Mouse (Mus musculus): ENCODE results near the gene Igf2bp3. TPM values are rescaled to one million over a fixed set of nuclear protein-coding genes. Genes with fewer than 3 reads are reported as not detected.

The Igf2bp3 gene
- polyA plus RNA-seq, 1 experiment from 2014 or later, result 16.3 TPM

- H3K4me1 ChIP-seq (replicated peaks), result peaks cover 32% of the 10 kb centered on the region
- no peaks in the 10 kb centered on the region for H3K27me3 ChIP-seq
- H3K9ac ChIP-seq, result no peak overlapping the region
- 59% methylated on average over 9 of the region's 9 CpGs for WGBS (ENCODE audit: insufficient replicate concordance)
- H3K27ac ChIP-seq (replicated peaks), result peak overlapping the region; percentile 49
- peak overlapping the region; percentile 10; the same call in 1 of the 2 replicates for H3K4me2 ChIP-seq
- ATAC-seq (ENCODE audit: insufficient read depth), result peak; percentile 72
- no peak overlapping the region for H3K4me3 ChIP-seq (replicated peaks)
- no peaks in the 10 kb centered on the region for H3K36me3 ChIP-seq (replicated peaks)
- H3K9me3 ChIP-seq (replicated peaks), result no peaks in the 10 kb centered on the region
These were observed 64.2 kb downstream of the Igf2bp3 start for GRCm38 (mm10) chr6:49150349-49151229.

DNA sequence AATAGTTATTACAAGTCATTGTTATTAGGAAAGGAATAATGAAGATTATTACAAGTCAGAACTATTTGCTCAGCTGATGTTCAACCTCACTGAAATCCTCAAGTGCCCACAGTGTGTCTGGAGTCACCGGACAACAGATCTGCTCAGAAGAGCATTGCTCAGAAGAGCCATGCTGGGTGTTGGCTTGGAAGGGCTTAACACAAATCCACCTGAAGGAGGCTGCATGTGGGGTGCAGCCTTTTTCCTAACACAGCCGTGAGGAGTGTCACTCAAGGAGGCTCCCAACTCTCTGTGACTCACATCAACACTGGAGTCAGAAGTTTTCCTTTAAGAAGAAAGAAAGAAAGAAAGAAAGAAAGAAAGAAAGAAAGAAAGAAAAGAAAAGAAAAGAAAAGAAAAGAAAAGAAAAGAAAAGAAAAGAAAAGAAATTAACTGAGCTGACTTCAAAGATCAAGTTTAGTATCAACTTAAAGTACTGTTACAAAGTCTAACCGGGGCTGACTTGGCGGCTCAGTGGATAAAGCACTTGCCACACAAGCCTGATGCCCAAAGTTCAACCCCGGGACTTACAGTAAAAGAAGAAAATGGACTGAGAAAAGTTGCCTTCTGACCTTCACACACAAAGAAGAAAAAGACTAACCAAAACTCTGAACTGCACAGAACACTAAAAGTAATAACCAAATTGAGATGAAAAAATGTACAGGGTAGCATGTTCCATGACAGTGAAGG is 65.4 kb downstream of the Igf2bp3 start:
- H3K4me3 ChIP-seq (replicated peaks), result no peak overlapping the region
- WGBS (ENCODE audit: insufficient replicate concordance), result 61% methylated on average over 5 of the region's 5 CpGs
- no peak overlapping the region for H3K9ac ChIP-seq
- no peaks in the 10 kb centered on the region for H3K36me3 ChIP-seq (replicated peaks)
- H3K4me1 ChIP-seq (replicated peaks), result peaks cover 38% of the 10 kb centered on the region
- no peak overlapping the region; the same call in 1 of the 2 replicates for H3K4me2 ChIP-seq
- H3K27me3 ChIP-seq, result no peaks in the 10 kb centered on the region
- H3K27ac ChIP-seq (replicated peaks), result no peak overlapping the region; the same call in 1 of the 2 replicates
- no peaks in the 10 kb centered on the region for H3K9me3 ChIP-seq (replicated peaks)
- no peak for ATAC-seq (ENCODE audit: insufficient read depth)

DNA sequence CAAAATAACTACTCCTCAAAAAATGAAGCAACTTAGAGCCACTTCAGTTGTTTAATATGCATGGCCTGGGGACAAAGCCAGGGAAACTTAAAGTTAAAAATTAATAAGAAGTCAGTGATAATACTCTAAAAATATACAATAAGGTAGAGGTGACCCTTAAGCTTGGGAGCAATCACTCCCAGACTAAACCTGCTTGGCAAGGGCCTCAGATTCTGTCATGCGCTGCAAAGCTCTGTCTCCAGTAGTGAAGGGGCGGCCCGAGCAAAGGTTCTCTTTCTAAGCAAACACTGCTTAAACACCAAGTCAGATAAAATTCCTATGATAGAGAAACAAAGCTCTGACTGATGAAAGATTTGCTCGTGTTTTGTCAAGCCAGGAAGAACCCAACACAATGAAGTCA is 66.0 kb downstream of the Igf2bp3 start:
- no peak overlapping the region for H3K4me2 ChIP-seq
- H3K9ac ChIP-seq, result no peak overlapping the region
- 66% methylated on average over 4 of the region's 4 CpGs for WGBS (ENCODE audit: insufficient replicate concordance)
- no peak overlapping the region for H3K27ac ChIP-seq (replicated peaks)
- H3K36me3 ChIP-seq (replicated peaks), result no peaks in the 10 kb centered on the region
- H3K4me1 ChIP-seq (replicated peaks), result peaks cover 38% of the 10 kb centered on the region
- ATAC-seq (ENCODE audit: insufficient read depth), result no peak
- no peaks in the 10 kb centered on the region for H3K9me3 ChIP-seq (replicated peaks)
- no peaks in the 10 kb centered on the region for H3K27me3 ChIP-seq
- no peak overlapping the region for H3K4me3 ChIP-seq (replicated peaks)

- 74% methylated on average over 7 of the region's 7 CpGs for WGBS (ENCODE audit: insufficient replicate concordance)
- no peak overlapping the region for H3K9ac ChIP-seq
- H3K36me3 ChIP-seq (replicated peaks), result no peaks in the 10 kb centered on the region
- ATAC-seq (ENCODE audit: insufficient read depth), result no peak
- H3K27me3 ChIP-seq, result no peaks in the 10 kb centered on the region
- no peak overlapping the region for H3K4me2 ChIP-seq
- H3K27ac ChIP-seq (replicated peaks), result no peak overlapping the region
- H3K4me1 ChIP-seq (replicated peaks), result peaks cover 38% of the 10 kb centered on the region
- H3K9me3 ChIP-seq (replicated peaks), result no peaks in the 10 kb centered on the region
- H3K4me3 ChIP-seq (replicated peaks), result no peak overlapping the region
These were observed 66.4 kb downstream of the Igf2bp3 start for GRCm38 (mm10) chr6:49148368-49148767.

DNA sequence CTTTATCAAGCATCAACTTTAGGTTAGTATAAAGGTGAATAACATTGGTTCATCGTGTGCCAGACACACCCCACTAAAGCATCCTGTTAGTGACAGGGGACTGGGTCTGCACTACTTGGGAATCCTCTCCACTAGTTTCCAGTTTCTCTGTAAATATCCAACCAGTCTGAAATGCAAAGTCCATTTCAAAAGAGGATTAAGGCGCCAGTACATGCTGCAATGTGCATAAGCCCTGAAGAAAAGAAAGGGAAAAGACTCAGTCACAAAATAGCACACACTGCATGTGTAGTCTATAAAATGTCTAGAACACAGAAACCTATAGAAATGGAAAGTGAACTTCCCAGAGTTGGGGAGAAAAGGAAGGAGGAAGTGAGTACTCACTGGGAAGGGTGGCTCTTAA is 68.3 kb downstream of the Igf2bp3 start:
- H3K27ac ChIP-seq (replicated peaks), result no peak overlapping the region
- no peak overlapping the region for H3K4me2 ChIP-seq
- no peaks in the 10 kb centered on the region for H3K36me3 ChIP-seq (replicated peaks)
- H3K9me3 ChIP-seq (replicated peaks), result no peaks in the 10 kb centered on the region
- no peak overlapping the region for H3K4me3 ChIP-seq (replicated peaks)
- H3K9ac ChIP-seq, result no peak overlapping the region
- peaks cover 31% of the 10 kb centered on the region; the same call in 1 of the 2 replicates for H3K4me1 ChIP-seq (replicated peaks)
- ATAC-seq (ENCODE audit: insufficient read depth), result no peak
- WGBS (ENCODE audit: insufficient replicate concordance), result 62% methylated on average over 2 of the region's 2 CpGs
- no peaks in the 10 kb centered on the region for H3K27me3 ChIP-seq

DNA sequence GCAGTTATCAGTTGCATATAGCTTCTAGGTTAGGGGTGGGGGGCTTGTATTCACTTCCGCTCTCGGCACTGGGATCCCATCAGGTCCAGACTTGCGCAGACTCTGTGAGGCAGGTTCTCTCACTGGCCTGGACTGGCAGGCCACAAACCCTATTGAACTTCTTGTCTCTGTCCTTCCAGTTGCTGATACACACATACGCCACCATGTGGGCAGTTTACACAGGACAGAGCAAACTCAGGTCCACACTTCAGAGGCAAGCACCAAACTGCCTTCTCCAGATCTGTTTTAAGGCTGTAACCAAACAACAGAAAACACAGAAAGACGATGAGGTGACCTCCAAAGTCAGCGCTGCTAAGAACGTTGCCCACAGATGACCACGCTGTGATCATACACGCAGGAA is 72.3 kb downstream of the Igf2bp3 start:
- no peak for ATAC-seq (ENCODE audit: insufficient read depth)
- Histone ChIP-seq H3K9me3 (replicated peaks) (no peaks in the 10 kb centered on the region), H3K4me2 (no peak overlapping the region), H3K27ac (replicated peaks) (no peak overlapping the region), H3K36me3 (replicated peaks) (no peaks in the 10 kb centered on the region; the same call in 1 of the 2 replicates), H3K27me3 (no peaks in the 10 kb centered on the region), H3K9ac (no peak overlapping the region), H3K4me3 (replicated peaks) (no peak overlapping the region), H3K4me1 (replicated peaks) (peaks cover 44% of the 10 kb centered on the region)
- WGBS (ENCODE audit: insufficient replicate concordance), result 77% methylated on average over 9 of the region's 9 CpGs

DNA sequence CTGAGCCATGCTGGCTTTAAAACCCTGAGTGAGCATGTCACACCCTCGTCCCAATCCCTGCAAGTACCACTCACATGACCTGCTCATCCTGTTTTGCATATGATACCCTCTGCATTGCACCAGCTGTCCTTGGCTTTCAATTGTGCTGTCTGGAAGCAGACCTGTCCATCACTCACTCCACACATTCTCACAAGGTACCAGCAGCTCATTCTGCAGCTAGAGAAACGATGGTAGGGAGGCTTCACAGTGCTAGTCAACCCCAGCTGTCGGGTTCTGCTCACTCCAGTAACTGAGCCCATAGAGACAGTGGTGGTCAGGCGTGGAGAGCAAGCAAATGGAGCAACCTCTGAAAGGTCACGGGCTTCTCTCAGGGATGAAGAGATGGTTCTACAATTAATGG is 73.6 kb downstream of the Igf2bp3 start:
- no peak overlapping the region for H3K9ac ChIP-seq
- peaks cover 44% of the 10 kb centered on the region for H3K4me1 ChIP-seq (replicated peaks)
- H3K4me3 ChIP-seq (replicated peaks), result no peak overlapping the region
- 71% methylated on average over 5 of the region's 5 CpGs for WGBS (ENCODE audit: insufficient replicate concordance)
- H3K9me3 ChIP-seq (replicated peaks), result no peaks in the 10 kb centered on the region
- H3K27me3 ChIP-seq, result no peaks in the 10 kb centered on the region
- no peak overlapping the region for H3K4me2 ChIP-seq
- H3K27ac ChIP-seq (replicated peaks), result no peak overlapping the region
- no peak for ATAC-seq (ENCODE audit: insufficient read depth)
- H3K36me3 ChIP-seq (replicated peaks), result no peaks in the 10 kb centered on the region; the same call in 1 of the 2 replicates

DNA sequence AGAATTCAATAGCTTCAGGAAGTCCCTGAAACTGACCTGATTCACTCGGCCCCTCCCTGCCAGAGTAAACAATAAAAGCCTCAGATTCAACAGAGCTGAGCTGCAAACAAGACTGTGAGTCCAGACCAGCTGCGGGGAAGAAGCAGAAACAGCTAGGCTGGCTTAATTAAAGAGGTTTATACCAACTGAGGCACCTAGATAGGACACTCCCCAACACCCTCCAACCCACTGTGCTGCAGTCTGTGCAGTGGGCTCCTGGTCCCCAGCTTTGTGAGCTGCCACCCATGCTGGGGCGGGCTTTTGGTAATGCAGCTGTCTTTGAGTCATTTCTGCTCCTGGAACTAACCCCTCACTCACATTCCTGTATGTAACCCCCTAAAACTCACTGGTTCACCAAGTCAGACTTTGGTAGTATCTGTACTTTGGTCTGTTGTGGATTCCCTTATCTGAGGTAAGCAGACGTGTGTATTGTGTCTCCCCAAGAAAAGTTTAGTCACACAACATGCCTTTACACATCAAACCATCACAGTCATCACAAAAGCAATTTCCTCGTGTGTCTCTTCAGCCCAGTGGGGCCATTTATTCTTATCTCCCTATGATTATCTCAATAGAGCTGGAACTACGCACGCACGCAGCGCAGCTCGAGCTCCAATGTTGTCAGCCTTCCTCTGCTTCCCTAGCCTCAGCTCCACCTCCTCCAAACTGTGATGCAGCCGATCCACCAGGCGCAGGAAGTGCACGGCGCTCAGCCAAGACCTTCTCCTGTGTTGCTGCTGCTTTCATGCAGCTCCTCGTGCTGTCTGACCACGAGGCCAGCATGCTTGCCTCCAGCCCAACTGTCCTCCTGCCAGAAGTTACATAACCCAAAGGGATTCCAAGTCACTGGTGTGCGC is 76.4 kb downstream of the Igf2bp3 start:
- Histone ChIP-seq H3K27ac (replicated peaks) (peak overlapping the region; percentile 59), H3K27me3 (no peaks in the 10 kb centered on the region), H3K4me3 (replicated peaks) (no peak overlapping the region), H3K36me3 (replicated peaks) (no peaks in the 10 kb centered on the region; the same call in 1 of the 2 replicates), H3K9ac (no peak overlapping the region), H3K4me1 (replicated peaks) (peaks cover 45% of the 10 kb centered on the region), H3K9me3 (replicated peaks) (no peaks in the 10 kb centered on the region), H3K4me2 (peak overlapping the region; percentile 50)
- peak; percentile 65 for ATAC-seq (ENCODE audit: insufficient read depth)
- WGBS (ENCODE audit: insufficient replicate concordance), result 30% methylated on average over 17 of the region's 17 CpGs

DNA sequence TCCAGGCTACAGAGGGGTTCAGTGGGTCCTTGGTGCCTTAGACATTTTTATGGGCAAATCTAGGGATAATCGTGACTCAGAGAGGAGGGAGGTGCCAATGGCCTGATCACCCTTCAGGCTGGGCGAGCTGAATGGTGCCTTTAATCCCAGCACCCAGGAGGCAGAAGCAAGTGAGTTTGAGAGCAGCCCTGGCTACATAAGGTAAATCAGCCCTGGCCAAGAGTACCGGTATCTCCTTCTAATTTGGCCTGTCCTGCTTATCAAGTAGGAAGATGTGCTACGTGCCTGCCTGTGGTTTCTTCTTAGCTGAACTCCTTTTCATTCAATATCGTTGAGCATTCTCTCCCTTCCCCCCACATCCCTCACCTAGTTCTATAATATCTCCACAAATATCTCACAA is 78.0 kb downstream of the Igf2bp3 start:
- WGBS (ENCODE audit: insufficient replicate concordance), result 20% methylated on average over 5 of the region's 5 CpGs
- H3K36me3 ChIP-seq (replicated peaks), result no peaks in the 10 kb centered on the region; the same call in 1 of the 2 replicates
- ATAC-seq (ENCODE audit: insufficient read depth), result 0 out of 2 replicates have a peak, but pooled peaks have one; percentile 24
- no peak overlapping the region for H3K4me3 ChIP-seq (replicated peaks)
- H3K4me2 ChIP-seq, result peak overlapping the region; percentile 13; the same call in 1 of the 2 replicates
- no peak overlapping the region for H3K9ac ChIP-seq
- no peak overlapping the region for H3K27ac ChIP-seq (replicated peaks)
- peaks cover 45% of the 10 kb centered on the region for H3K4me1 ChIP-seq (replicated peaks)
- no peaks in the 10 kb centered on the region for H3K27me3 ChIP-seq
- H3K9me3 ChIP-seq (replicated peaks), result no peaks in the 10 kb centered on the region

- Histone ChIP-seq H3K4me1 (replicated peaks) (peaks cover 23% of the 10 kb centered on the region), H3K4me3 (replicated peaks) (no peak overlapping the region), H3K36me3 (replicated peaks) (0 out of 2 replicates have a peak, but pooled peaks cover 4% of the 10 kb centered on the region), H3K9me3 (replicated peaks) (no peaks in the 10 kb centered on the region), H3K27ac (replicated peaks) (no peak overlapping the region), H3K9ac (no peak overlapping the region), H3K4me2 (no peak overlapping the region), H3K27me3 (no peaks in the 10 kb centered on the region)
- ATAC-seq (ENCODE audit: insufficient read depth), result no peak
- 65% methylated on average over 6 of the region's 6 CpGs for WGBS (ENCODE audit: insufficient replicate concordance)
These were observed 82.2 kb downstream of the Igf2bp3 start for GRCm38 (mm10) chr6:49132352-49133090.

Measured in liver, embryonic 15.5 days (tissue).